Mouse (Mus musculus) spleen, adult 12 weeks (tissue): ENCODE data around the gene Ankrd2.
A peak's percentile ranks its signal among the peaks of the same experiment; 100 is the strongest.

Source experiments
- DNase-seq: peaks from one replicate; pipeline ENCODE4 v3.0.0; 2022; ENCODE audit warnings: low spot score

Gene Ankrd2

GRCm38 (mm10) chr19:42035456-42036248, at the start of gene Ankrd2:
TSS of gene Ankrd2 (plus strand) at chr19:42036000.
- peak; percentile 33 for DNase-seq

- DNase-seq = no peak
Observed at GRCm38 (mm10) chr19:41987206-41987605, 48.6 kb upstream of the Ankrd2 start.

GRCm38 (mm10) chr19:41989810-41990209, 46.0 kb upstream of the Ankrd2 start:
- DNase-seq = no peak

- no peak for DNase-seq
Observed at GRCm38 (mm10) chr19:41991926-41992477, 43.8 kb upstream of the Ankrd2 start.

GRCm38 (mm10) chr19:41992971-41993370, 42.8 kb upstream of the Ankrd2 start:
- DNase-seq = no peak

DNA sequence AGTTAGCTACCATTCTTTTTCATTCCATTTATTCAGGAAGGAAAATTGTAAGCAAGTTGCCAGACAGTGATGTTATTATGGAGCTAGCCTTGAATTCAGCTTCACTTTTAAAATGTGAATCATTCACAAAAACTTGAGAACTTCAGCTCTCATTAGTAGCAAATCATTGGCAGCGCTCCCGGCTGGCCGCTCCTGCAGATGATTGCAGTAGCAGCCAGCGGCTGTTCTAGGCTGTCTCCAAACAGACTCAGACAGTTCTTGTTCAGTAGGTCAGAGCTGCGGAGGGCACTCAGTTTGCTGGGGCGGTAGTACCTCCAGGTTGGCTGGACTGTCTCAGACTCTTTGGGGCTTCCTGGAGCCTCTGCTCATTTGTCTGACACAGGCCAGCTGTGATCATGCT, 42.3 kb upstream of the Ankrd2 start:
- DNase-seq = no peak

- DNase-seq = no peak
Observed at GRCm38 (mm10) chr19:41994023-41994422, 41.8 kb upstream of the Ankrd2 start.

- DNase-seq = no peak
Observed at GRCm38 (mm10) chr19:41995483-41995882, 40.3 kb upstream of the Ankrd2 start.

DNA sequence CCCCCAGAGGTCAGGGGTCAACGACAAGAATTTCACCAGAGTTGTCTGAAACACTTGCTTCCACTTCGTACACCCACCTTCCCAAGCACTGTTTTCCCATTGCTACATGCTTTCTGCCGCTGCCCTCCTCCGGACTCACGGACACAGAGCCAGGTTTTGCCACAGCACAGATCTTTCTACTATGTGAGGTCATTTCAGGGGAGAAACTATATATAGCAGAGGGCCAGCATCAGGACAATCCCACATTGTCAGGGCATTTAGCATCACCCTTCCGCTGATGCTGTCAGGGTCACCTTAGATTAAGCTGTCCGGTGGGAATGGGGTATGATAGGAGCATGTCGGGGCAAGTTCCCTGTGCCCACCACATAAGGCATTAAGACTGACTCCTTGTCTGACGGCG, 38.7 kb upstream of the Ankrd2 start:
- no peak for DNase-seq

- DNase-seq = no peak
Observed at GRCm38 (mm10) chr19:41998770-41999548, 36.8 kb upstream of the Ankrd2 start.

- DNase-seq = no peak
Observed at GRCm38 (mm10) chr19:41999688-42000283, 36.0 kb upstream of the Ankrd2 start.

DNA sequence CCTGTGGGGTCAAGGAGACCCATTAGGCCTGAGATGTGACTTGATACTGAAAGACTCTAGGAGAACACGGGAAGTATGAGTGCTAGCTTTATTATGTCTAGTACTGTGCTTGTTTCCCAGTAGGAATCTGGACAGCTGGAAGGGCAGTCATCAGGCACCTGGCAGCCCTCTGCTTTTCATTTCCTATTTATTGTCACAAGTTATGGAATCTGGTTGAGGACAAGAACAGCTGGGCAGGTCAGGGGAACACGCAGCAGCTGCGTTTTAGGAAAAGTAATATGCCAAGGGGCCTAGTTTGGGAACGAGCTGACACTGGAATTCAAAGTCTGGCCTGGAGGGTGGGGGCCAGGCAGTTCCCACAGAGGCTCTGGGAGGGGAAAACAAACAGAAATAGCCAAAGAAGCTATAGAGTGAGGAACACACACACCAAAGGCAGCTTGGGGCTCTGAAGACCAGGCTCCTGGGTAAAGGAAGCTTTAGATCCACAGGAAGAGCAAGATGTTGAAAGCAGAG, 35.3 kb upstream of the Ankrd2 start:
- DNase-seq = no peak

DNA sequence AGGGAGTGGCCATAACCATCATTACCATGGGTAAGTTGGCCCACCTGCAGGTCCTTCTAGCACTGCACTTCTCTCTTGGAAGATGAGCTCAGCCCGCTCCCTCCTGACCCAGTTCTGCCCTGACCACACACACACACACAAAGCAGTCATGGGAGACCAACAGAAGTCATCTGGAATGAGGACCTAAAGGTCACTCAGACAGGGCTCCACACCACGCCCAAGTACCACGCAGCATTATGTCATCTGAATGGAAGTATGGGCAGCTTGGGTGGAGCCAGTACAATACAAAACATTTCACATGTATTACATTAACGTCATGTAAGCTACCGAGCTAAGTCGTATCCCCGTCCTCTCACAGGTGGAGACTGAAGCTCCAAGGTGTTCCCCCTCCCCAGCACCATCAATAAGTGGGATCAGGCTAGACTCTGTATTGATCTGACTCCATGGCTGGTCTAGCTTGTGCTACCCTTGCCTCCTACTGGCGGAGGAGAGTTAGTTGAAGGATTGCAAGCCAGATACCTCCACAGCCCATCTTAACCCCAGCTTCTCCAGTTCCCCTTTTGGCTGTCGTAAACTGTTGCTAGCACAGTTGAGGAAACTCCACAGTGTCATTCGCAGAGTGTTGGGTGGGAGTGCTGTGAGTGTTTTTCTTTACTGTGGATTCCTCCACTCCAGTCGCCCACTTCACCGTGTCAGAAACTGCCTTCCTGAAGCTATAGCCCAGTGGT, 34.4 kb upstream of the Ankrd2 start:
- DNase-seq = no peak

GRCm38 (mm10) chr19:42004258-42004657, 31.5 kb upstream of the Ankrd2 start:
- DNase-seq = no peak

DNA sequence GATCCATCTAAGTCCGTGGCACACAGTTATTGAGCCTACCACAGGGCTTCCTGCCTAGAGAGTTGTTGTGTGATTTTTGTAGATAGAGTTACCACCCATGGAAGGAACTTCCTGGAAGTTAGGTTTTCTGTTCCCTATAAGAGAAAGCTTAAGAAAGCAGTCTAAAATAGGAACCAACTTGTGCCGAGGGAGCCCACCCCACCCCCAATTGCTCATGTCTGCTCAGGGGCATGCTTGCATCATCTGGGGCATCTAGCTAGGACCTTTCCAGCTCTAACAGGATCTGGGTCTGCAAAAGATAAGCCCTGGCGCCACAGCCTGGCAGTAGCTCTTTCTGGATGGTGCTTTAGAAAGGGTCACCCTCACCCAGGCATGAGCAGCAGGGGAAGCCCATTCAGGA, 30.2 kb upstream of the Ankrd2 start:
- no peak for DNase-seq

DNA sequence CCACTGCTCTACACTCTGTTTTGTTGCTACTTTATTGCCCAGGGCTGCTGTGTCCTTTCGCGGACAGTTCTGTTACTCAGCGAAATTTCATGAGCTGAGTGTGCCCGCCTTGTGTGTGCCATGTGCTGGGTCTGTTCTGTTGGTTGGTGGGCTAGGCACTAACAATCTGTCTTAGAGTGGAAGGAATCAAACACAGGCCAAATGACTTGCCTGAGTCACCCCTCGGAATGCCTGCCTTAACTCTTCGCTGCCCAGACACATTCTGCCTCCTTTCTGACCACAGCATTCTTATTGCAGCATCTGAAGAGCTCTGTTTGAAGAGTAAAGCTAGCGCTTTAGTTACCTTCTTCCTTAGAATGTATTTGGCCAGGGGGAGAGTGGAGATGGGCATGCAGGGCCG, 29.2 kb upstream of the Ankrd2 start:
- DNase-seq = no peak

GRCm38 (mm10) chr19:42008586-42008985, 27.2 kb upstream of the Ankrd2 start:
- no peak for DNase-seq

GRCm38 (mm10) chr19:42009067-42009466, 26.7 kb upstream of the Ankrd2 start:
- DNase-seq = no peak

DNA sequence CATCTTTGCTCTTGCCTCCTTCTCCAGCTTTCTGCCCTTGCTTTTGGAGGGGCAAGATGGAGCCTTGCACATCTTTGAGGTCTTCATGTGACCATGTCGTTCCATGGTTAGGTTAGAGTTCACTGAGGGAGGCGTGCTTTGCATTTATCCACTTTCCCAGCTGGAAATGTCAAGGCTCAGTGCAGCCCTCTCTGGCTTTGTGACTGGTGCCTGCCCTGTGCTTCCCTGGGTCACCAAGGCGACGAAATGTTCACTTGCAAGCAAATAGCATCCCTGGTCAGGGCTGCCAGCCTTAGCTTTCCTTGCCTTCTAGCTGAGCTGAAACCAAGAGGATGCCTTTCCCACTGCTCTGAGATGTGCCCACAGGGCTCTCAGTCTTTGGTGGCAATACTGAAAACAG, 25.4 kb upstream of the Ankrd2 start:
- DNase-seq = no peak

DNA sequence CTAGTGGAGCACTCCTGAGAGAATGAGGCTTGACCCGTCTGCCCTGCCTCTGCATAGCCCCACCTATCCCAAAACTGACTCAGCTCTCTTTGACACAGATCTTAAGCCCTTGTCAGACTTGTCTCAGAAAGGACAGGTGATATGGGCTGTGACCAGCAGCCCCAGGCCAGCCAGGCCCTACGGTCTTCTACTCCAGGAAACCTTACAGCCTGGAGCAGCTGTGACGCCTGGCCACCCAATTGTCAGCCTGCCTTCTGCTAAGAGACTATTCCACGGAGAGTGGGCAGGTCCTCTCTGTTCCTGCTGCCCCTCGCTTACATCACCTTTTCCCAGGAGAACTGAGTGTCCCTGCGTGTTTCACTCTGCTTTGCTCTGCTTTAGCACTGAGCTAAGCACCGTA, 24.7 kb upstream of the Ankrd2 start:
- DNase-seq = no peak

DNA sequence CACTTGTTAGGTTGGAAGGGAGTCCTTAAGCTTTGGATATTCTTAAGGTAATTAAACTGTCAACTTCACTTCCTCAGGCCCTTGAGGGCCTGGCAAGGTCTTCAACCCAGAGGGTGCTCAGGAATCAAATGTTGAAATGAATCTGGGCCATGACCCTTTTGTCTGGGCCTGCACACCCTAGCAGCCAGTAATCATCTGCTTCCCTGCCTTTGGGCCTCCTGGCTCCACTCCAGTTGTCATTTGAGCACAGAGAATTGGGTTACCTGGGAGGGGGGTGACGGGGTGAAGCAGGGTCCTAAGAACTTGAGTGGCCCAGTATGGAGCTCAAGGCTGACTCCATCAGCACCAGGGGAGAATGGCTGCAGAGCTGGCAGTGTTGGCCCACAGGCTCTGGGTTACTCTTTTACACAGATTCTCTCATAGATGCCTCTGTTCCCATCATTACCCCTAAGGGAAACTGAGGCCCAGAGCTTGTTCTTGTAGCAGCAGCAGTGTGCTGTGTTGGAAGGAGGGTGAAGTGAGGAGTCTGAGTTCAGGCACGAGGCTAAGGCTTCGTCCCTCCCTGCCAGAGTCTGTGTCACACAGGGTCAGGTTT, 21.5 kb upstream of the Ankrd2 start:
- DNase-seq = no peak
